Mouse (Mus musculus): ENCODE results near the gene Lpcat3.

GRCm38 (mm10) chr6:124753861-124754260, 91.0 kb downstream of the Lpcat3 start:
- no peak for TF ChIP-seq CTCF (IDR thresholded peaks at IDR 0.05; ENCODE audit: low read depth, low read length)
- TF ChIP-seq GATA2 (IDR thresholded peaks at IDR 0.05; ENCODE audit: borderline replicate concordance, low read depth, low read length) = no peak
- TF ChIP-seq GATA1 (IDR thresholded peaks at IDR 0.05; ENCODE audit: borderline replicate concordance, low read length) = no peak
